Mouse (Mus musculus) cortical plate, adult 2 months (tissue): ENCODE measurements at regions not wholly inside any gene's neighbourhood (a gene's known extent, or its start where the extent isn't known, plus 50 kb on each side); places are given as distances from the start of the nearest gene placed in this dataset.

ENCODE experiments used
- H3K27ac ChIP-seq: fragments of 200-500 bp; 2 replicates; pipeline ENCODE4 v1.5.1; 2012; ENCODE audit warnings: low read length, control low read depth, inconsistent platforms; ENCODE audit not compliant: insufficient read depth
- H3K4me1 ChIP-seq: fragments of 200-500 bp; 2 replicates; pipeline ENCODE4 v1.6.1; 2011; ENCODE audit warnings: low read length; ENCODE audit not compliant: control insufficient read depth, insufficient read depth
- H3K4me3 ChIP-seq: fragments of 200-500 bp; 2 replicates; pipeline ENCODE4 v1.5.1; 2011; ENCODE audit warnings: mild to moderate bottlenecking, low read length, control low read depth; ENCODE audit not compliant: insufficient read depth
- CTCF ChIP-seq: fragments of 200-500 bp; IDR thresholded peaks from 2 replicates; pipeline ENCODE4 v1.5.1; 2011; ENCODE audit warnings: mild to moderate bottlenecking, control low read depth, low read length; ENCODE audit not compliant: insufficient read depth; ENCODE audit errors: extremely low read depth
- POLR2A ChIP-seq: fragments of 200-500 bp; IDR thresholded peaks from 2 replicates; pipeline ENCODE4 v1.6.1; 2011; ENCODE audit warnings: mild to moderate bottlenecking, low read length, control low read depth; ENCODE audit not compliant: insufficient read depth; ENCODE audit errors: extremely low read depth

GRCm38 (mm10) chr15:62238503-62239045 lies 1315.8 kb upstream of the A1bg start:
- H3K27ac ChIP-seq, result no peak overlapping the region
- no peak for TF ChIP-seq CTCF
- TF ChIP-seq POLR2A, result no peak
- H3K4me1 ChIP-seq, result no peaks in the 10 kb centered on the region
- no peak overlapping the region for H3K4me3 ChIP-seq

DNA sequence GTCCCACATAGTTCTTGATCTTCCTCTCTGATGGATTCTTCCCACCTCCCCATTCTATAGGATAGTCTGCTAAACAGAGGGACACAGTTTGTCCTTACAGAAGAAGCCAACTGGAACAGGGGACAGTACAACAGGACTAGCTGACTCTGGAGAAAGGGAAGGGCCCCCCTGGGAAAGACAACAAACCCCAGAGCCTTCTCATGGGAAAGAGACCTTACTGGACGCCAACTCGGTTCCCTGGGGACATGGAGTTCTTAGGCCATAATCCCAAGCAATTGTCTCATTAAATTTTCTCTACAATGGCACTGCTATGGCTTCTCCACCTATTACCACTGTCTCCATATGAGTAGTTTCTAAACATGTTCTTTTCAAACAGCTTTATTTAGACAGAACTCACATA lies 1313.2 kb upstream of the A1bg start:
- no peak for TF ChIP-seq POLR2A
- TF ChIP-seq CTCF, result no peak
- Histone ChIP-seq H3K4me1 (no peaks in the 10 kb centered on the region), H3K27ac (no peak overlapping the region), H3K4me3 (no peak overlapping the region)

DNA sequence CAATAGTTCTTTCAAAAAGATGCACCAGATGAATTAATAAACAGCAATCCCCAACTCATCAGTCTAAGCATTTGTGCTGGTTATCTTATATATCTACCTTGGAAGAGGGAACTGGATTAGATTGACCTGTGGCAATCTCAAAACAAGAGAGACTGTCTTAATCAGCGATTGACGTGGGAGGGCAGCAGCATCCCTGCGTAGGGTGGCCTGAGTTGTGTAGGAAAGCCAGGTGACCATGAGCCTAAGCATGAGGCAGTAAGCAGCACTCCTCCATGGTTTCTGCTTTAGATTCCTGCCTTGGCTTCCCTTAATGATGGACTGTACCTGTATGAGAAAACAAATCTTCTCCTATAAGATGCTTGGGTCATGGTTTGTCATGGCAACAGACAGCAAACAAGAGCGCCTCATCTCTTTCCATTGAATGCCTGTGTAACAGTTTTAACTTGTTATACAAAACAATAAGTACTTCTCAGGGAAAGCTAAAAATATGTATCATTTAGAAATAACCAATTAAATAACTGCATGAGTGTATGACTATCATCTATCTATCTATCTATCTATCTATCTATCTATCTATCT lies 1311.5 kb upstream of the A1bg start:
- H3K27ac ChIP-seq, result no peak overlapping the region
- TF ChIP-seq CTCF (no peak), POLR2A (no peak)
- H3K4me3 ChIP-seq, result no peak overlapping the region
- H3K4me1 ChIP-seq, result no peaks in the 10 kb centered on the region

DNA sequence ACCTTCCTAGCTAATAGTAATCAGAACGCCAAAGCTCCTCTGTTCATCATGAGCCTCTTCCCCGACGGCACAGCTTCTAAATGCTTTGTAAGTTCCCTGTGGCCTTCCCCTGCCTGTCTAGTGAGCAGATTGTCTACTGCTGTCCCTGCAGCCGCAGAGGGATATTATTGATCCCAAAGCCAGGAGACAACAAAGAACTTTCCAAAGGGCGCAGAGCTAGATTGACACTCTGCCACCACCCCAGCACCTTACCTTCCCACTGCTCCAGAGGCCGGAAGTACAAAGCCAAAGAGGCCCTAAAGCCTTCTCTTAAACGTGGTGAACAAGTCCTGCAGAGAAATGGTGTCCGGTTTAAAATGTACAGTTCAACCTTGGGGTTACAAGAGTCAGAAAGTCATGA lies 1310.3 kb upstream of the A1bg start:
- no peak for TF ChIP-seq CTCF
- TF ChIP-seq POLR2A, result no peak
- no peak overlapping the region for H3K4me3 ChIP-seq
- no peak overlapping the region for H3K27ac ChIP-seq
- no peaks in the 10 kb centered on the region for H3K4me1 ChIP-seq

GRCm38 (mm10) chr15:62231709-62232108 lies 1308.9 kb upstream of the A1bg start:
- no peak overlapping the region for H3K27ac ChIP-seq
- no peaks in the 10 kb centered on the region for H3K4me1 ChIP-seq
- TF ChIP-seq CTCF, result no peak
- no peak overlapping the region for H3K4me3 ChIP-seq

GRCm38 (mm10) chr15:62230773-62231172 lies 1308.0 kb upstream of the A1bg start:
- Histone ChIP-seq H3K4me1 (no peaks in the 10 kb centered on the region), H3K4me3 (no peak overlapping the region)

GRCm38 (mm10) chr15:62229491-62230283 lies 1306.9 kb upstream of the A1bg start:
- Histone ChIP-seq H3K27ac (no peak overlapping the region), H3K4me3 (no peak overlapping the region), H3K4me1 (no peaks in the 10 kb centered on the region)
- TF ChIP-seq CTCF, result no peak
- no peak for TF ChIP-seq POLR2A

More at GRCm38 (mm10) chr15:62230773-62231172, 1308.0 kb upstream of the A1bg start:
- H3K27ac ChIP-seq, result no peak overlapping the region
- TF ChIP-seq CTCF, result no peak
- TF ChIP-seq POLR2A, result no peak

GRCm38 (mm10) chr15:62229023-62229422 lies 1306.2 kb upstream of the A1bg start:
- no peaks in the 10 kb centered on the region for H3K4me1 ChIP-seq
- no peak overlapping the region for H3K4me3 ChIP-seq
- no peak for TF ChIP-seq POLR2A
- TF ChIP-seq CTCF, result no peak
- H3K27ac ChIP-seq, result no peak overlapping the region

DNA sequence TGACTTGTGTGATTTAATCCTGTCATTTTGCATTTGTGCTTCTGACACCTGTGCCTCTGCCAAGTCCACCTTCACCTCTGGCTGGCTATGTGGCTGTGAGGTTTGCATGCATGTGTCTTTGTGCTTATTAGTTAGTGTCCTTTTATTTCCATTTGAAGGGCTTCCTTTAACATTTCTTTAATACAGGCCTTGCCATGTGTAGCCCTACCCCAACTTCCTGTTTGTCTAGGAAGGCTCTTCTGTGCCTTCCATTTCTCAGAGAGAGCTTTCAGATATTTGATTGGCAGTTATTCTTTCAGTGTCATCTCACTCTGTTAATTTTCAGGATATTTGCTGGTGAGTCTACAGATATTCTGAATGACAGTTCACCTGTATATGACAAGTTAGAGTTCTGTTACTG lies 1302.0 kb upstream of the A1bg start:
- TF ChIP-seq CTCF (no peak), POLR2A (no peak)

GRCm38 (mm10) chr15:62224191-62224590 lies 1301.4 kb upstream of the A1bg start:
- TF ChIP-seq POLR2A, result no peak
- TF ChIP-seq CTCF, result no peak
- no peak overlapping the region for H3K4me3 ChIP-seq
- no peak overlapping the region for H3K27ac ChIP-seq
- no peaks in the 10 kb centered on the region for H3K4me1 ChIP-seq

More for the DNA sequence above, 1302.0 kb upstream of the A1bg start:
- Histone ChIP-seq H3K27ac (no peak overlapping the region), H3K4me1 (no peaks in the 10 kb centered on the region), H3K4me3 (no peak overlapping the region)
